Mouse (Mus musculus) thymus, postnatal 14 days (tissue): ENCODE data around the gene Coa5.

Experiments used
- DNase-seq: peaks from one replicate; pipeline ENCODE4 v3.0.0; 2021

The Coa5 gene

GRCm38 (mm10) chr1:37428911-37429310 lies 992 bp downstream of the Coa5 start:
- DNase-seq, result no peak

- DNase-seq, result no peak
These were observed 2.6 kb downstream of the Coa5 start for GRCm38 (mm10) chr1:37427144-37427875.

- DNase-seq, result peak; percentile 69
These were observed 10.5 kb downstream of the Coa5 start for GRCm38 (mm10) chr1:37419420-37419819.

GRCm38 (mm10) chr1:37415394-37415793 lies 14.5 kb downstream of the Coa5 start:
- no peak for DNase-seq

GRCm38 (mm10) chr1:37409647-37410046 lies 20.3 kb downstream of the Coa5 start:
- no peak for DNase-seq

GRCm38 (mm10) chr1:37408678-37409077 lies 21.2 kb downstream of the Coa5 start:
- no peak for DNase-seq

GRCm38 (mm10) chr1:37408059-37408458 lies 21.8 kb downstream of the Coa5 start:
- DNase-seq, result no peak

GRCm38 (mm10) chr1:37407228-37407627 lies 22.7 kb downstream of the Coa5 start:
- DNase-seq, result no peak

GRCm38 (mm10) chr1:37405137-37405536 lies 24.8 kb downstream of the Coa5 start:
- no peak for DNase-seq

- peak; percentile 72 for DNase-seq
These were observed 28.2 kb downstream of the Coa5 start for GRCm38 (mm10) chr1:37401687-37402086.

- no peak for DNase-seq
These were observed 30.2 kb downstream of the Coa5 start for GRCm38 (mm10) chr1:37399734-37400133.

- DNase-seq, result no peak
These were observed 30.9 kb downstream of the Coa5 start for GRCm38 (mm10) chr1:37398961-37399360.

GRCm38 (mm10) chr1:37396481-37396880 lies 33.4 kb downstream of the Coa5 start:
- no peak for DNase-seq

GRCm38 (mm10) chr1:37393174-37393573 lies 36.7 kb downstream of the Coa5 start:
- DNase-seq, result no peak

GRCm38 (mm10) chr1:37386448-37386971 lies 43.4 kb downstream of the Coa5 start:
- no peak for DNase-seq

GRCm38 (mm10) chr1:37384304-37384703 lies 45.6 kb downstream of the Coa5 start:
- no peak for DNase-seq

- DNase-seq, result no peak
These were observed 49.0 kb downstream of the Coa5 start for GRCm38 (mm10) chr1:37380913-37381312.

- DNase-seq, result no peak
These were observed 50.4 kb downstream of the Coa5 start for GRCm38 (mm10) chr1:37379536-37379935.

GRCm38 (mm10) chr1:37378095-37378494 lies 51.8 kb downstream of the Coa5 start:
- DNase-seq, result no peak

- no peak for DNase-seq
These were observed 53.2 kb downstream of the Coa5 start for GRCm38 (mm10) chr1:37376751-37377150.

GRCm38 (mm10) chr1:37376177-37376576 lies 53.7 kb downstream of the Coa5 start:
- no peak for DNase-seq

GRCm38 (mm10) chr1:37368768-37369385 lies 61.0 kb downstream of the Coa5 start:
- no peak for DNase-seq

- DNase-seq, result no peak
These were observed 61.8 kb downstream of the Coa5 start for GRCm38 (mm10) chr1:37368125-37368524.
